In the genomic region with DNA sequence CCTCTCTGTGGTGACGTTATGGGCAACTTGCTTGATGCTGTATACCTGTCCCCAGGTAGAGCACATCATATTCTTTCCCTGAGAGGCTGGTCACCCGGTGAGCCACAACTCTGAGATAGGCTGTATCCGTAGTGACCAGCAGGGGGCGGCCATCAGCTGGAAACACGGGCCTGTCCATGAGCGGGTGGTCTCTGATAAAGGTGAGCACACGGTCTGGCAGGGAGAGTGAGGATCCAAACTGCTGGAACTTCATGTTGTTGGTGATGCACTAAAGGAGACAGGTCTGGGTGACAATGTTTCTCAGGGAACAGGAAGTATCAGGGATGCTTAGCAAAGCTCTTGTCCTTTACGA, we compare ENCODE assay signal across 8 mouse cellular contexts. TPM values are rescaled to one million over a fixed set of nuclear protein-coding genes. Genes with fewer than 3 reads are reported as not detected.
DNase-seq lines count a peak whose midpoint lies in the region; ATAC-seq and TF ChIP-seq lines count a peak whose summit lies in the region.

No protein-coding gene starts in this region.

- no peak for ATAC-seq in CD4-positive, CD25-positive, alpha-beta regulatory T cell, adult 4 months
- ATAC-seq in embryonic facial prominence, embryonic 14.5 days (ENCODE audit: low read depth): peak; percentile 73; the same call in 1 of the 2 replicates
- peak; percentile 47; the same call in 1 of the 2 replicates for ATAC-seq in hindbrain, embryonic 15.5 days (ENCODE audit: low FRiP score, low read depth)
- ATAC-seq in midbrain, embryonic 15.5 days (replicated peaks): peak; percentile 58; the same call in 1 of the 2 replicates
- no peak for ATAC-seq in stomach, postnatal 0 days (ENCODE audit: low FRiP score, low TSS enrichment)

- no peak overlapping the region for H3K9ac ChIP-seq in ES-E14 (ENCODE audit: insufficient read depth, low read depth, low read length, poor library complexity, severe bottlenecking)
- no peak overlapping the region for H3K9ac ChIP-seq in embryonic facial prominence, embryonic 14.5 days (ENCODE audit: low read depth, low read length)
- no peak overlapping the region for H3K9ac ChIP-seq in hindbrain, embryonic 15.5 days
- no peak overlapping the region for H3K9ac ChIP-seq in midbrain, embryonic 15.5 days
- no peak overlapping the region for H3K9ac ChIP-seq in stomach, postnatal 0 days (ENCODE audit: low read length)

- no peak overlapping the region; a peak in 1 of 4 replicates for H3K4me3 ChIP-seq in ES-E14 (ENCODE audit: insufficient read depth in 1 of 2, low read depth in 1 of 2, low read length in 2 of 2, poor library complexity in 1 of 2, severe bottlenecking in 1 of 2)
- H3K4me3 ChIP-seq in embryonic facial prominence, embryonic 14.5 days (ENCODE audit: low read depth, low read length): no peak overlapping the region
- no peak overlapping the region for H3K4me3 ChIP-seq in hindbrain, embryonic 15.5 days
- H3K4me3 ChIP-seq in limb, embryonic 10.5 days: no peak overlapping the region
- no peak overlapping the region for H3K4me3 ChIP-seq in midbrain, embryonic 15.5 days
- H3K4me3 ChIP-seq in stomach, postnatal 0 days (ENCODE audit: low read depth, low read length): no peak overlapping the region

- in situ Hi-C loops in ES-E14 (cut with MboI; ENCODE audit: low sequenced_read_pairs in 2 of 2, unreplicated experiment in 2 of 2): no loop called here

- H3K36me3 ChIP-seq in ES-E14 (ENCODE audit: control insufficient read depth, insufficient read depth, low read length, poor library complexity, severe bottlenecking): no peaks in the 10 kb centered on the region
- H3K36me3 ChIP-seq in embryonic facial prominence, embryonic 14.5 days (ENCODE audit: control insufficient read depth, insufficient read depth, low read length): no peaks in the 10 kb centered on the region
- peaks cover 27% of the 10 kb centered on the region; the same call in 1 of the 2 replicates for H3K36me3 ChIP-seq in hindbrain, embryonic 15.5 days
- H3K36me3 ChIP-seq in limb, embryonic 10.5 days: no peaks in the 10 kb centered on the region
- peaks cover 18% of the 10 kb centered on the region; the same call in 1 of the 2 replicates for H3K36me3 ChIP-seq in midbrain, embryonic 15.5 days (replicated peaks)
- no peaks in the 10 kb centered on the region for H3K36me3 ChIP-seq in stomach, postnatal 0 days (ENCODE audit: control insufficient read depth, insufficient read depth, low read length)

- peak; percentile 86 for TF ChIP-seq CTCF in stomach, postnatal 0 days (IDR thresholded peaks at IDR 0.05; ENCODE audit: low read depth)

- H3K9me3 ChIP-seq in ES-E14 (ENCODE audit: control insufficient read depth, insufficient read depth, low read depth, low read length): no peaks in the 10 kb centered on the region
- no peaks in the 10 kb centered on the region for H3K9me3 ChIP-seq in embryonic facial prominence, embryonic 14.5 days (ENCODE audit: control insufficient read depth, low read length)
- H3K9me3 ChIP-seq in hindbrain, embryonic 15.5 days: no peaks in the 10 kb centered on the region
- no peaks in the 10 kb centered on the region for H3K9me3 ChIP-seq in limb, embryonic 10.5 days (replicated peaks)
- no peaks in the 10 kb centered on the region for H3K9me3 ChIP-seq in midbrain, embryonic 15.5 days
- no peaks in the 10 kb centered on the region for H3K9me3 ChIP-seq in stomach, postnatal 0 days (ENCODE audit: control insufficient read depth, low read length)

- TF ChIP-seq EP300 in stomach, postnatal 0 days (optimal IDR thresholded peaks at IDR 0.05): no peak

- H3K27ac ChIP-seq in ES-E14 (ENCODE audit: insufficient read depth, low read depth, low read length, poor library complexity, severe bottlenecking): no peak overlapping the region
- no peak overlapping the region for H3K27ac ChIP-seq in embryonic facial prominence, embryonic 14.5 days (replicated peaks; ENCODE audit: low read depth, low read length)
- peak overlapping the region; percentile 23; the same call in 1 of the 2 replicates for H3K27ac ChIP-seq in hindbrain, embryonic 15.5 days (replicated peaks)
- no peak overlapping the region for H3K27ac ChIP-seq in limb, embryonic 10.5 days
- H3K27ac ChIP-seq in midbrain, embryonic 15.5 days: no peak overlapping the region
- no peak overlapping the region for H3K27ac ChIP-seq in stomach, postnatal 0 days (replicated peaks)

- DNase-seq in CD4-positive, CD25-positive, alpha-beta regulatory T cell, adult 2 months (ENCODE audit: low read depth, low spot score): peak; percentile 72
- DNase-seq in ES-E14 (ENCODE audit: low read depth, low spot score): peak; percentile 40
- peak; percentile 27 for DNase-seq in embryonic facial prominence, embryonic 14.5 days (ENCODE audit: low spot score)
- peak; percentile 83 for DNase-seq in limb, embryonic 10.5 days (ENCODE audit: low spot score)
- peak; percentile 58 for DNase-seq in stomach, postnatal 0 days (ENCODE audit: low spot score)

- H3K4me2 ChIP-seq in embryonic facial prominence, embryonic 14.5 days (ENCODE audit: low read depth, low read length): no peak overlapping the region
- H3K4me2 ChIP-seq in hindbrain, embryonic 15.5 days: no peak overlapping the region
- no peak overlapping the region for H3K4me2 ChIP-seq in midbrain, embryonic 15.5 days
- no peak overlapping the region for H3K4me2 ChIP-seq in stomach, postnatal 0 days (replicated peaks; ENCODE audit: low read depth)

- WGBS in embryonic facial prominence, embryonic 14.5 days: 20% methylated on average over 8 of the region's 8 CpGs
- 18% methylated on average over 8 of the region's 8 CpGs for WGBS in hindbrain, embryonic 15.5 days
- 17% methylated on average over 8 of the region's 8 CpGs for WGBS in limb, embryonic 10.5 days
- WGBS in midbrain, embryonic 15.5 days: 21% methylated on average over 8 of the region's 8 CpGs
- 17% methylated on average over 8 of the region's 8 CpGs for WGBS in stomach, postnatal 0 days

- no peaks in the 10 kb centered on the region for H3K4me1 ChIP-seq in ES-E14 (ENCODE audit: control insufficient read depth in 2 of 2, insufficient read depth in 2 of 2, low read length in 2 of 2, poor library complexity in 1 of 2)
- no peaks in the 10 kb centered on the region for H3K4me1 ChIP-seq in embryonic facial prominence, embryonic 14.5 days (ENCODE audit: control insufficient read depth, insufficient read depth, low read length)
- no peaks in the 10 kb centered on the region for H3K4me1 ChIP-seq in hindbrain, embryonic 15.5 days (replicated peaks)
- no peaks in the 10 kb centered on the region for H3K4me1 ChIP-seq in limb, embryonic 10.5 days
- H3K4me1 ChIP-seq in midbrain, embryonic 15.5 days: no peaks in the 10 kb centered on the region
- no peaks in the 10 kb centered on the region for H3K4me1 ChIP-seq in stomach, postnatal 0 days (replicated peaks; ENCODE audit: control insufficient read depth, insufficient read depth)

- H3K27me3 ChIP-seq in embryonic facial prominence, embryonic 14.5 days (replicated peaks; ENCODE audit: control insufficient read depth, insufficient read depth, low read length): no peaks in the 10 kb centered on the region
- no peaks in the 10 kb centered on the region for H3K27me3 ChIP-seq in hindbrain, embryonic 15.5 days
- H3K27me3 ChIP-seq in limb, embryonic 10.5 days (ENCODE audit: low read depth, poor library complexity, severe bottlenecking): peaks cover 9% of the 10 kb centered on the region
- no peaks in the 10 kb centered on the region for H3K27me3 ChIP-seq in midbrain, embryonic 15.5 days (replicated peaks)
- H3K27me3 ChIP-seq in stomach, postnatal 0 days (ENCODE audit: control insufficient read depth, insufficient read depth, low read length): no peaks in the 10 kb centered on the region

TF ChIP-seq in ES-E14, 5 proteins besides CTCF, POLR2A, EP300 and RAD21:
- TF ChIP-seq ZC3H11A (IDR thresholded peaks at IDR 0.05; ENCODE audit: borderline replicate concordance, low read depth, low read length) (no peak), HCFC1 (IDR thresholded peaks at IDR 0.05; ENCODE audit: borderline replicate concordance, insufficient read depth, low read length) (no peak), CHD2 (IDR thresholded peaks at IDR 0.05; ENCODE audit: low read depth, low read length) (no peak), ZNF384 (IDR thresholded peaks at IDR 0.05; ENCODE audit: low read depth, low read length) (no peak)

RNA-seq across cellular contexts. Expression of gene Sema4f, which starts 21.8 kb away (rescaled TPM):
- polyA plus RNA-seq in CD4-positive, CD25-positive, alpha-beta regulatory T cell, adult 4 months (2017; shearing (Covaris generic)): 1 to 10 TPM; 2.3 to 3.1 TPM
- 2.3 and 3.5 TPM in 2 replicates for total RNA-seq in ES-E14 (2012; rRNA removed)
- polyA plus RNA-seq in embryonic facial prominence, embryonic 14.5 days (2014; fragmentation: Nextera tagmentation; extraction: Ambion mirVana): 2.1 and 3.5 TPM in 2 replicates
- polyA plus RNA-seq in hindbrain, embryonic 15.5 days (2015; fragmentation: Nextera tagmentation; extraction: Ambion mirVana): 22.5 and 22.7 TPM in 2 replicates
- 0.83 and 1.9 TPM in 2 replicates for polyA plus RNA-seq in limb, embryonic 10.5 days (2016; fragmentation: Nextera tagmentation; extraction: Ambion mirVana)
- 20.3 and 21.7 TPM in 2 replicates for polyA plus RNA-seq in midbrain, embryonic 15.5 days (2015; fragmentation: Nextera tagmentation; extraction: Ambion mirVana)
- polyA plus RNA-seq in stomach, postnatal 0 days (2015; fragmentation: Nextera tagmentation; extraction: Ambion mirVana): 0.58 and 0.67 TPM in 2 replicates

RNA-seq across cellular contexts. Expression of gene M1ap, which starts 28.9 kb away (rescaled TPM):
- 1 to 10 TPM in 1 of 2 experiments, under 1 TPM in 1; 0.94 to 1.4 TPM for polyA plus RNA-seq in CD4-positive, CD25-positive, alpha-beta regulatory T cell, adult 4 months (2017; shearing (Covaris generic))
- 5.7 and 6.8 TPM in 2 replicates for total RNA-seq in ES-E14 (2012; rRNA removed)
- polyA plus RNA-seq in embryonic facial prominence, embryonic 14.5 days (2014; fragmentation: Nextera tagmentation; extraction: Ambion mirVana): 0.28 and 0.65 TPM in 2 replicates
- polyA plus RNA-seq in hindbrain, embryonic 15.5 days (2015; fragmentation: Nextera tagmentation; extraction: Ambion mirVana): 0.61 TPM in 1 of 2 replicates, not detected in the other
- polyA plus RNA-seq in limb, embryonic 10.5 days (2016; fragmentation: Nextera tagmentation; extraction: Ambion mirVana): 0.19 and 0.33 TPM in 2 replicates
- polyA plus RNA-seq in midbrain, embryonic 15.5 days (2015; fragmentation: Nextera tagmentation; extraction: Ambion mirVana): 0.22 TPM in 1 of 2 replicates, not detected in the other
- 0.08 and 0.28 TPM in 2 replicates for polyA plus RNA-seq in stomach, postnatal 0 days (2015; fragmentation: Nextera tagmentation; extraction: Ambion mirVana)

Comparison
In these comparisons a context has a peak if more than half of its experiments do, and no peak if none do; other contexts are left out.
1. DNase-seq: peak in every context shown above with its lines; median percentile 83 in limb, embryonic 10.5 days; 72 in CD4-positive, CD25-positive, alpha-beta regulatory T cell, adult 2 months; 58 in stomach, postnatal 0 days; 40 in ES-E14; 27 in embryonic facial prominence, embryonic 14.5 days.
2. ATAC-seq: peak in embryonic facial prominence, embryonic 14.5 days (single experiment), hindbrain, embryonic 15.5 days (single experiment) and midbrain, embryonic 15.5 days (single experiment); none in CD4-positive, CD25-positive, alpha-beta regulatory T cell, adult 4 months (single experiment) and stomach, postnatal 0 days (single experiment).